Mouse (Mus musculus) CD4-positive naive resting alpha-beta T cell, adult 76 days (primary cell): ENCODE data around the gene Myo3b. TPM values are rescaled to one million over a fixed set of nuclear protein-coding genes. Genes with fewer than 3 reads are reported as not detected.

ENCODE experiments used
- total RNA-seq: library from RNA; stranded (reverse); gene quantifications from one replicate; pipeline ENCODE4 v1.2.4, GENCODE M21; 2023

The Myo3b gene
- total RNA-seq, result 0.29 TPM

GRCm38 (mm10) chr2:70038752-70039151 is at the start of gene Myo3b:
Myo3b (plus strand) TSS chr2:70039126.

Other genes with a start within 250 kb of the Myo3b start
- 2.6 TPM for gene Ccdc173, start 249.6 kb upstream of the Myo3b start, total RNA-seq
- 18.3 TPM for gene Phospho2, start 249.5 kb upstream of the Myo3b start, total RNA-seq
- gene Klhl23, start 217.2 kb upstream of the Myo3b start, total RNA-seq, result not detected
- gene Ssb, start 177.6 kb upstream of the Myo3b start, total RNA-seq, result 174 TPM
- 13.2 TPM for gene Mettl5, start 153.5 kb upstream of the Myo3b start, total RNA-seq
- gene Ubr3, start 141.9 kb upstream of the Myo3b start, total RNA-seq, result 74.1 TPM